Mouse (Mus musculus): ENCODE results near the gene Zfp541.

- no peak for TF ChIP-seq CTCF (IDR thresholded peaks at IDR 0.05)
- no peak for TF ChIP-seq EP300 (IDR thresholded peaks at IDR 0.05)
Observed at GRCm38 (mm10) chr7:16102686-16103226, 41.1 kb downstream of the Zfp541 start.

All from lung, postnatal 0 days (tissue).